9 mouse cellular contexts compared by ENCODE assay signal in the genomic region with DNA sequence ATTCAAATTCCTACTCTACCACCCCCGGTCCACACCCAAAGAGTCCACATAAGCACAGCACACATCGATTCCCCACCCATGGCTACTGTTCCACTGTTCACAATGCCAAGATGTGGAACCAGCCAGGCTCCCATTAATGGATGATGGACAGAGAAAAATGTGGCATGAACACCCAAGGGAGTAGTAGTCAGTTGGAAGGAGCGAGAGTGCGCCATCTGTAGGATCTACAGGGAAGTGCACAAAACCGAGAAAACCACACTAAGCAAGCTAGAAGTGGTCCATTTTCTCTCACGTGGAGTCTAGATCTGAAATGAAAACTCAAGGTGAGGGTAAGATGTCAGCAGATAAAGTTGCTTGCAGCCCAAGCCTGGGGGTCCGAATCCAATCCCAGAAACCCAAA. TPM values are rescaled to one million over a fixed set of nuclear protein-coding genes. Genes with fewer than 3 reads are reported as not detected.
DNase-seq lines count a peak whose midpoint lies in the region; ATAC-seq and TF ChIP-seq lines count a peak whose summit lies in the region.
"Had no signal": no experiment of that assay in that cellular context is flagged by ENCODE, and none has a peak within 500 bp of the region (broad histone marks: within the 10 kb centered on the region; RNA-seq: fewer than 3 reads in every experiment).

No protein-coding gene starts in this region.

- peak; percentile 79 for TF ChIP-seq CTCF in liver, embryonic 14.5 days (IDR thresholded peaks at IDR 0.05; ENCODE audit: low read depth)

- ATAC-seq in CD4-positive, CD25-positive, alpha-beta regulatory T cell, adult 4 months = no peak
- no peak for ATAC-seq in liver, embryonic 14.5 days (ENCODE audit: insufficient read depth)
- ATAC-seq in liver, embryonic 11.5 days (replicated peaks; ENCODE audit: low FRiP score) = no peak
- ATAC-seq in heart, embryonic 11.5 days (replicated peaks; ENCODE audit: insufficient number of reproducible peaks, low FRiP score, low TSS enrichment) = no peak

- no peak for TF ChIP-seq EP300 in liver, embryonic 14.5 days (IDR thresholded peaks at IDR 0.05; ENCODE audit: low read depth)

- H3K36me3 ChIP-seq in liver, embryonic 14.5 days (replicated peaks; ENCODE audit: control insufficient read depth, insufficient read depth, low read depth) = no peaks in the 10 kb centered on the region
- H3K36me3 ChIP-seq in liver, embryonic 11.5 days (ENCODE audit: control insufficient read depth, insufficient read depth, low read length) = no peaks in the 10 kb centered on the region
- H3K36me3 ChIP-seq in heart, embryonic 11.5 days (ENCODE audit: control insufficient read depth, insufficient read depth, low read length) = no peaks in the 10 kb centered on the region

- no peak overlapping the region for H3K9ac ChIP-seq in liver, embryonic 14.5 days (replicated peaks)
- no peak overlapping the region for H3K9ac ChIP-seq in liver, embryonic 11.5 days (ENCODE audit: low read depth, low read length)
- no peak overlapping the region for H3K9ac ChIP-seq in heart, embryonic 11.5 days (ENCODE audit: low read depth, low read length)

- H3K4me3 ChIP-seq in liver, embryonic 14.5 days (ENCODE audit: insufficient read depth in 1 of 2, low read depth in 2 of 2, low read length in 2 of 2) = no peak overlapping the region
- H3K4me3 ChIP-seq in liver, embryonic 11.5 days (ENCODE audit: low read depth, low read length) = no peak overlapping the region
- no peak overlapping the region for H3K4me3 ChIP-seq in heart, embryonic 11.5 days (ENCODE audit: low read depth, low read length)

- peak; percentile 66 for DNase-seq in CD4-positive, CD25-positive, alpha-beta regulatory T cell, adult 2 months (ENCODE audit: low read depth, low spot score)
- no peak for DNase-seq in liver, embryonic 14.5 days (ENCODE audit: low read depth in 3 of 3, low spot score in 3 of 3)
- DNase-seq in liver, embryonic 11.5 days (ENCODE audit: low spot score) = no peak
- DNase-seq in induced T-regulatory cell, adult 2 months (ENCODE audit: low read depth) = peak; percentile 76
- DNase-seq in thymus, postnatal 25 days = peak; percentile 41
- DNase-seq in adrenal gland, postnatal 25 days = no peak
- DNase-seq: layer of hippocampus, postnatal 36 days had no signal

- 47% methylated on average over 7 of the region's 7 CpGs for WGBS in liver, embryonic 14.5 days (ENCODE audit: insufficient replicate concordance)
- 56% methylated on average over 7 of the region's 7 CpGs for WGBS in liver, embryonic 11.5 days
- 60% methylated on average over 7 of the region's 7 CpGs for WGBS in heart, embryonic 11.5 days (ENCODE audit: insufficient replicate concordance)

- no peak overlapping the region for H3K4me2 ChIP-seq in liver, embryonic 14.5 days (ENCODE audit: low read depth)
- H3K4me2 ChIP-seq in liver, embryonic 11.5 days = no peak overlapping the region
- H3K4me2 ChIP-seq in heart, embryonic 11.5 days = no peak overlapping the region

- peaks cover 0 to 6% of the 10 kb centered on the region in 2 experiments; a peak in 1 of 4 replicates for H3K4me1 ChIP-seq in liver, embryonic 14.5 days (replicated peaks; ENCODE audit: control insufficient read depth in 2 of 2, insufficient read depth in 2 of 2, low read length in 1 of 2)
- peaks cover 4% of the 10 kb centered on the region for H3K4me1 ChIP-seq in liver, embryonic 11.5 days (replicated peaks; ENCODE audit: control insufficient read depth, insufficient read depth, low read length)
- H3K4me1 ChIP-seq in heart, embryonic 11.5 days (ENCODE audit: control insufficient read depth, insufficient read depth, low read length) = peaks cover 5% of the 10 kb centered on the region

- H3K9me3 ChIP-seq in liver, embryonic 14.5 days (ENCODE audit: control insufficient read depth, low read length) = no peaks in the 10 kb centered on the region
- H3K9me3 ChIP-seq in liver, embryonic 11.5 days (ENCODE audit: control insufficient read depth, low read length) = no peaks in the 10 kb centered on the region
- no peaks in the 10 kb centered on the region for H3K9me3 ChIP-seq in heart, embryonic 11.5 days (replicated peaks; ENCODE audit: control insufficient read depth, low read length)

- H3K27me3 ChIP-seq in liver, embryonic 14.5 days (ENCODE audit: control insufficient read depth, insufficient read depth, low read length) = no peaks in the 10 kb centered on the region; the same call in none of the 2 replicates
- H3K27me3 ChIP-seq in liver, embryonic 11.5 days (replicated peaks; ENCODE audit: control insufficient read depth, insufficient read depth, low read length) = peaks cover 3% of the 10 kb centered on the region; the same call in 1 of the 2 replicates
- H3K27me3 ChIP-seq in heart, embryonic 11.5 days (ENCODE audit: control insufficient read depth, insufficient read depth, low read length) = no peaks in the 10 kb centered on the region

- no peak overlapping the region for H3K27ac ChIP-seq in liver, embryonic 14.5 days
- H3K27ac ChIP-seq in liver, embryonic 11.5 days (ENCODE audit: low read depth, low read length) = no peak overlapping the region
- no peak overlapping the region for H3K27ac ChIP-seq in heart, embryonic 11.5 days (ENCODE audit: low read depth, low read length)

RNA-seq across cellular contexts. Expression of a gene that starts 27.3 kb away (rescaled TPM):
- 10 to 100 TPM; 22.6 to 24.4 TPM for polyA plus RNA-seq in CD4-positive, CD25-positive, alpha-beta regulatory T cell, adult 4 months (2017; shearing (Covaris generic))
- polyA plus RNA-seq in liver, embryonic 14.5 days (2012; rRNA removed) = 12.7 and 16.4 TPM in 2 replicates
- 29.4 and 34.5 TPM in 2 replicates for polyA plus RNA-seq in liver, embryonic 14.5 days (2014; fragmentation: Nextera tagmentation; extraction: Ambion mirVana)
- polyA plus RNA-seq in liver, embryonic 11.5 days (2014; fragmentation: Nextera tagmentation; extraction: Ambion mirVana) = 41.8 and 43.0 TPM in 2 replicates
- 13.0 and 13.7 TPM in 2 replicates for polyA plus RNA-seq in heart, embryonic 11.5 days (2014; fragmentation: Nextera tagmentation; extraction: Ambion mirVana)
- 56.7 and 68.9 TPM in 2 replicates for total RNA-seq in adrenal gland, postnatal 25 days (2021)

RNA-seq across cellular contexts. Expression of a gene that starts 28.6 kb away (rescaled TPM):
- polyA plus RNA-seq in CD4-positive, CD25-positive, alpha-beta regulatory T cell, adult 4 months (2017; shearing (Covaris generic)) = 10 to 100 TPM; 22.8 to 29.2 TPM
- polyA plus RNA-seq in liver, embryonic 14.5 days (2012; rRNA removed) = 2.0 and 2.4 TPM in 2 replicates
- polyA plus RNA-seq in liver, embryonic 14.5 days (2014; fragmentation: Nextera tagmentation; extraction: Ambion mirVana) = 3.9 and 4.2 TPM in 2 replicates
- polyA plus RNA-seq in liver, embryonic 11.5 days (2014; fragmentation: Nextera tagmentation; extraction: Ambion mirVana) = 13.1 TPM in 2 replicates
- polyA plus RNA-seq in heart, embryonic 11.5 days (2014; fragmentation: Nextera tagmentation; extraction: Ambion mirVana) = 23.0 and 24.3 TPM in 2 replicates
- total RNA-seq in adrenal gland, postnatal 25 days (2021) = 93.8 and 99.7 TPM in 2 replicates

Comparison
In these comparisons a context has a peak if more than half of its experiments do, and no peak if none do; other contexts are left out.
1. DNase-seq: peak in CD4-positive, CD25-positive, alpha-beta regulatory T cell, adult 2 months (single experiment), induced T-regulatory cell, adult 2 months (single experiment) and thymus, postnatal 25 days (single experiment); none in liver, embryonic 14.5 days (0 of 3), liver, embryonic 11.5 days (single experiment) and adrenal gland, postnatal 25 days (single experiment).